Mouse (Mus musculus): Measurements from ENCODE around the gene Dab2ip. TPM values are rescaled to one million over a fixed set of nuclear protein-coding genes. Genes with fewer than 3 reads are reported as not detected.

Dab2ip gene
- polyA plus RNA-seq, 1 experiment from 2014 or later = 60.0 TPM

- Histone ChIP-seq H3K4me1 (peaks cover 48% of the 10 kb centered on the region), H3K4me3 (replicated peaks) (no peak overlapping the region), H3K27ac (0 out of 2 replicates have a peak overlapping the region, but pooled peaks have one; percentile 48), H3K9me3 (no peaks in the 10 kb centered on the region), H3K4me2 (no peak overlapping the region), H3K36me3 (no peaks in the 10 kb centered on the region), H3K9ac (no peak overlapping the region), H3K27me3 (replicated peaks) (no peaks in the 10 kb centered on the region)
- WGBS = 36% methylated on average over 11 of the region's 11 CpGs
- ATAC-seq (ENCODE audit: insufficient read depth, low FRiP score, low read depth) = no peak
Measured at GRCm38 (mm10) chr2:35627298-35627898, 69.3 kb downstream of the Dab2ip start.

- no peaks in the 10 kb centered on the region for H3K9me3 ChIP-seq
- H3K27me3 ChIP-seq (replicated peaks) = no peaks in the 10 kb centered on the region
- no peaks in the 10 kb centered on the region for H3K36me3 ChIP-seq
- WGBS = 68% methylated on average over 7 of the region's 7 CpGs
- no peak for ATAC-seq (ENCODE audit: insufficient read depth, low FRiP score, low read depth)
- H3K4me1 ChIP-seq = peaks cover 48% of the 10 kb centered on the region
- H3K4me2 ChIP-seq = no peak overlapping the region
- H3K4me3 ChIP-seq (replicated peaks) = no peak overlapping the region
- no peak overlapping the region for H3K27ac ChIP-seq
- no peak overlapping the region for H3K9ac ChIP-seq
Measured at GRCm38 (mm10) chr2:35628052-35628451, 70.0 kb downstream of the Dab2ip start.

- Histone ChIP-seq H3K9me3 (no peaks in the 10 kb centered on the region), H3K4me2 (no peak overlapping the region), H3K4me3 (replicated peaks) (no peak overlapping the region), H3K36me3 (no peaks in the 10 kb centered on the region), H3K4me1 (peaks cover 42% of the 10 kb centered on the region), H3K9ac (no peak overlapping the region), H3K27ac (no peak overlapping the region), H3K27me3 (replicated peaks) (no peaks in the 10 kb centered on the region)
- ATAC-seq (ENCODE audit: insufficient read depth, low FRiP score, low read depth) = no peak
- 82% methylated on average over 4 of the region's 4 CpGs for WGBS
Measured at GRCm38 (mm10) chr2:35628656-35629055, 70.6 kb downstream of the Dab2ip start.

- no peak overlapping the region for H3K4me2 ChIP-seq
- H3K36me3 ChIP-seq = no peaks in the 10 kb centered on the region
- no peak overlapping the region for H3K9ac ChIP-seq
- ATAC-seq (ENCODE audit: insufficient read depth, low FRiP score, low read depth) = no peak
- H3K27ac ChIP-seq = no peak overlapping the region
- WGBS = 95% methylated on average over 5 of the region's 8 CpGs
- H3K4me1 ChIP-seq = peaks cover 38% of the 10 kb centered on the region
- no peak overlapping the region for H3K4me3 ChIP-seq (replicated peaks)
- no peaks in the 10 kb centered on the region for H3K9me3 ChIP-seq
- H3K27me3 ChIP-seq (replicated peaks) = no peaks in the 10 kb centered on the region
Measured at GRCm38 (mm10) chr2:35629126-35629525, 71.1 kb downstream of the Dab2ip start.

- Histone ChIP-seq H3K9ac (no peak overlapping the region), H3K4me3 (replicated peaks) (no peak overlapping the region), H3K4me2 (no peak overlapping the region), H3K27me3 (replicated peaks) (no peaks in the 10 kb centered on the region), H3K9me3 (no peaks in the 10 kb centered on the region), H3K4me1 (0 out of 2 replicates have a peak, but pooled peaks cover 2% of the 10 kb centered on the region), H3K27ac (no peak overlapping the region), H3K36me3 (peaks cover 17% of the 10 kb centered on the region; the same call in 1 of the 2 replicates)
- ATAC-seq (ENCODE audit: insufficient read depth, low FRiP score, low read depth) = no peak
- WGBS = 85% methylated on average over 4 of the region's 4 CpGs
Measured at GRCm38 (mm10) chr2:35633392-35633791, 75.3 kb downstream of the Dab2ip start.

GRCm38 (mm10) chr2:35634963-35635362 lies 76.9 kb downstream of the Dab2ip start:
- Histone ChIP-seq H3K9me3 (no peaks in the 10 kb centered on the region), H3K27ac (no peak overlapping the region), H3K9ac (no peak overlapping the region), H3K4me1 (peaks cover 7% of the 10 kb centered on the region; the same call in 1 of the 2 replicates), H3K4me3 (replicated peaks) (no peak overlapping the region), H3K4me2 (no peak overlapping the region), H3K27me3 (replicated peaks) (no peaks in the 10 kb centered on the region), H3K36me3 (peaks cover 17% of the 10 kb centered on the region; the same call in 1 of the 2 replicates)
- no peak for ATAC-seq (ENCODE audit: insufficient read depth, low FRiP score, low read depth)
- WGBS = 90% methylated on average over 4 of the region's 4 CpGs

- Histone ChIP-seq H3K4me3 (replicated peaks) (no peak overlapping the region), H3K27ac (no peak overlapping the region), H3K4me1 (peaks cover 12% of the 10 kb centered on the region; the same call in 1 of the 2 replicates), H3K9ac (no peak overlapping the region), H3K27me3 (replicated peaks) (no peaks in the 10 kb centered on the region), H3K9me3 (no peaks in the 10 kb centered on the region), H3K4me2 (no peak overlapping the region), H3K36me3 (peaks cover 17% of the 10 kb centered on the region; the same call in 1 of the 2 replicates)
- no peak for ATAC-seq (ENCODE audit: insufficient read depth, low FRiP score, low read depth)
- 64% methylated on average over 4 of the region's 4 CpGs for WGBS
Measured at GRCm38 (mm10) chr2:35635541-35635940, 77.5 kb downstream of the Dab2ip start.

GRCm38 (mm10) chr2:35637880-35638535 lies 79.9 kb downstream of the Dab2ip start:
- H3K4me1 ChIP-seq = peaks cover 10% of the 10 kb centered on the region; the same call in 1 of the 2 replicates
- H3K27me3 ChIP-seq (replicated peaks) = no peaks in the 10 kb centered on the region
- H3K4me2 ChIP-seq = no peak overlapping the region
- no peak overlapping the region for H3K9ac ChIP-seq
- H3K36me3 ChIP-seq = peaks cover 17% of the 10 kb centered on the region; the same call in 1 of the 2 replicates
- 74% methylated on average over 13 of the region's 13 CpGs for WGBS
- H3K27ac ChIP-seq = no peak overlapping the region
- H3K9me3 ChIP-seq = no peaks in the 10 kb centered on the region
- ATAC-seq (ENCODE audit: insufficient read depth, low FRiP score, low read depth) = no peak
- no peak overlapping the region for H3K4me3 ChIP-seq (replicated peaks)

GRCm38 (mm10) chr2:35639799-35640198 lies 81.7 kb downstream of the Dab2ip start:
- H3K27ac ChIP-seq = no peak overlapping the region
- no peak overlapping the region for H3K9ac ChIP-seq
- ATAC-seq (ENCODE audit: insufficient read depth, low FRiP score, low read depth) = no peak
- no peak overlapping the region for H3K4me3 ChIP-seq (replicated peaks)
- H3K27me3 ChIP-seq (replicated peaks) = no peaks in the 10 kb centered on the region
- H3K4me2 ChIP-seq = no peak overlapping the region
- peaks cover 10% of the 10 kb centered on the region; the same call in 1 of the 2 replicates for H3K4me1 ChIP-seq
- H3K36me3 ChIP-seq = peaks cover 27% of the 10 kb centered on the region; the same call in 1 of the 2 replicates
- H3K9me3 ChIP-seq = no peaks in the 10 kb centered on the region
- 81% methylated on average over 2 of the region's 2 CpGs for WGBS

- H3K4me2 ChIP-seq = no peak overlapping the region
- H3K27ac ChIP-seq = peak overlapping the region; percentile 44; the same call in 1 of the 2 replicates
- no peak for ATAC-seq (ENCODE audit: insufficient read depth, low FRiP score, low read depth)
- WGBS = 62% methylated on average over 13 of the region's 13 CpGs
- no peaks in the 10 kb centered on the region for H3K27me3 ChIP-seq (replicated peaks)
- no peaks in the 10 kb centered on the region for H3K9me3 ChIP-seq
- no peak overlapping the region for H3K4me3 ChIP-seq (replicated peaks)
- H3K36me3 ChIP-seq = peaks cover 24% of the 10 kb centered on the region; the same call in 1 of the 2 replicates
- H3K4me1 ChIP-seq = peaks cover 10% of the 10 kb centered on the region; the same call in 1 of the 2 replicates
- no peak overlapping the region for H3K9ac ChIP-seq
Measured at GRCm38 (mm10) chr2:35640576-35640975, 82.5 kb downstream of the Dab2ip start.

- peaks cover 10% of the 10 kb centered on the region; the same call in 1 of the 2 replicates for H3K4me1 ChIP-seq
- peaks cover 20% of the 10 kb centered on the region; the same call in 1 of the 2 replicates for H3K36me3 ChIP-seq
- peak overlapping the region; percentile 7; the same call in 1 of the 2 replicates for H3K27ac ChIP-seq
- no peaks in the 10 kb centered on the region for H3K9me3 ChIP-seq
- H3K27me3 ChIP-seq (replicated peaks) = no peaks in the 10 kb centered on the region
- ATAC-seq (ENCODE audit: insufficient read depth, low FRiP score, low read depth) = no peak
- no peak overlapping the region for H3K4me2 ChIP-seq
- WGBS = 81% methylated on average over 7 of the region's 7 CpGs
- no peak overlapping the region for H3K9ac ChIP-seq
- H3K4me3 ChIP-seq (replicated peaks) = no peak overlapping the region
Measured at GRCm38 (mm10) chr2:35642224-35642623, 84.2 kb downstream of the Dab2ip start.

- no peak overlapping the region for H3K4me3 ChIP-seq (replicated peaks)
- H3K9ac ChIP-seq = no peak overlapping the region
- no peak overlapping the region for H3K27ac ChIP-seq
- ATAC-seq (ENCODE audit: insufficient read depth, low FRiP score, low read depth) = no peak
- no peaks in the 10 kb centered on the region for H3K27me3 ChIP-seq (replicated peaks)
- WGBS = 82% methylated on average over 8 of the region's 8 CpGs
- H3K4me1 ChIP-seq = no peaks in the 10 kb centered on the region
- peaks cover 16% of the 10 kb centered on the region; the same call in 1 of the 2 replicates for H3K36me3 ChIP-seq
- H3K9me3 ChIP-seq = no peaks in the 10 kb centered on the region
- H3K4me2 ChIP-seq = no peak overlapping the region
Measured at GRCm38 (mm10) chr2:35646553-35646952, 88.5 kb downstream of the Dab2ip start.
